Mouse (Mus musculus) liver, embryonic 11.5 days (tissue): ENCODE data around the gene Rgl2. TPM values are rescaled to one million over a fixed set of nuclear protein-coding genes. Genes with fewer than 3 reads are reported as not detected.
A peak's percentile ranks its signal among the peaks of the same experiment; 100 is the strongest.

ENCODE experiments used
- ATAC-seq: fragments of 200-750 bp; cut with Nextera tagmentation; replicated peaks from 2 replicates; pipeline ENCODE4 v1.8.0; 2017; ENCODE audit warnings: moderate number of reproducible peaks, mild to moderate bottlenecking, moderate TSS enrichment, moderate library complexity; ENCODE audit not compliant: low FRiP score
- DNase-seq: peaks from one replicate; pipeline ENCODE4 v3.0.0-alpha.2; 2017; ENCODE audit warnings: low spot score
- H3K27ac ChIP-seq: fragments of 300-500 bp; sonication (generic); 2 replicates; pipeline ENCODE4 v1.5.1; 2014; ENCODE audit warnings: mild to moderate bottlenecking, low read depth, low read length, control low read depth
- H3K27me3 ChIP-seq: fragments of 300-500 bp; sonication (generic); replicated peaks from 2 replicates; pipeline ENCODE4 v1.6.1; 2014; ENCODE audit warnings: low read length, mixed read lengths; ENCODE audit not compliant: control insufficient read depth, insufficient read depth
- H3K36me3 ChIP-seq: fragments of 300-500 bp; sonication (generic); 2 replicates; pipeline ENCODE4 v1.6.1; 2014; ENCODE audit warnings: mild to moderate bottlenecking, low read length, moderate library complexity, mixed read lengths; ENCODE audit not compliant: control insufficient read depth, insufficient read depth
- H3K4me1 ChIP-seq: fragments of 300-500 bp; sonication (generic); replicated peaks from 2 replicates; pipeline ENCODE4 v1.6.1; 2014; ENCODE audit warnings: low read length, mixed read lengths; ENCODE audit not compliant: control insufficient read depth, insufficient read depth
- H3K4me2 ChIP-seq: fragments of 300-500 bp; sonication (generic); 2 replicates; pipeline ENCODE4 v1.6.1; 2014; ENCODE audit warnings: mild to moderate bottlenecking, control low read depth, moderate library complexity
- H3K4me3 ChIP-seq: fragments of 300-500 bp; sonication (generic); 2 replicates; pipeline ENCODE4 v1.5.1; 2014; ENCODE audit warnings: low read depth, low read length, control low read depth
- H3K9ac ChIP-seq: fragments of 300-500 bp; sonication (generic); 2 replicates; pipeline ENCODE4 v1.6.1; 2014; ENCODE audit warnings: low read depth, low read length, control low read depth
- H3K9me3 ChIP-seq: fragments of 300-500 bp; sonication (generic); 2 replicates; pipeline ENCODE4 v1.6.1; 2016; ENCODE audit warnings: low read length, inconsistent platforms, mixed read lengths; ENCODE audit not compliant: control insufficient read depth
- WGBS: fragments of 180-500 bp; shearing (Covaris S2); extraction: QIAGEN DNeasy Blood & Tissue Kit; methylation state at CpG from one replicate; pipeline ENCODE4 v1.1.7; 2014; 5-methylcytosine and 5-hydroxymethylcytosine counted together
- polyA plus RNA-seq: library from polyadenylated mRNA; unstranded; fragments of >200 nt; fragmentation: Nextera tagmentation; extraction: Ambion mirVana; gene quantifications from 2 replicates; pipeline ENCODE4 v1.2.1, GENCODE M21; 2014

Rgl2 gene
- polyA plus RNA-seq, 1 experiment from 2014 or later = 25.6 TPM

- Histone ChIP-seq H3K27me3 (no peaks in the 10 kb centered on the region), H3K4me2 (peak overlapping the region; percentile 100), H3K4me3 (peak overlapping the region; percentile 85), H3K9me3 (no peaks in the 10 kb centered on the region), H3K36me3 (peaks cover 37% of the 10 kb centered on the region), H3K27ac (peak overlapping the region; percentile 90), H3K4me1 (peaks cover 50% of the 10 kb centered on the region), H3K9ac (peak overlapping the region; percentile 97)
- DNase-seq (no peak), ATAC-seq (no peak)
- 28% methylated on average over 5 of the region's 5 CpGs for WGBS
Measured at GRCm38 (mm10) chr17:33953961-33954565, 24.7 kb downstream of the Rgl2 start.

GRCm38 (mm10) chr17:33954646-33955554 is 25.6 kb downstream of the Rgl2 start:
- peak overlapping the region; percentile 100 for H3K4me2 ChIP-seq
- no peaks in the 10 kb centered on the region for H3K9me3 ChIP-seq
- H3K27ac ChIP-seq = peak overlapping the region; percentile 90
- WGBS = under 1% methylated on average over 33 of the region's 33 CpGs
- H3K9ac ChIP-seq = peak overlapping the region; percentile 97
- DNase-seq = no peak
- peaks cover 38% of the 10 kb centered on the region for H3K36me3 ChIP-seq
- peak overlapping the region; percentile 85 for H3K4me3 ChIP-seq
- peaks cover 48% of the 10 kb centered on the region for H3K4me1 ChIP-seq
- 0 out of 2 replicates have a peak, but pooled peaks have one; percentile 0 for ATAC-seq
- H3K27me3 ChIP-seq = no peaks in the 10 kb centered on the region

GRCm38 (mm10) chr17:33955555-33956214 is 26.3 kb downstream of the Rgl2 start, which contains the start of the genes Vps52 and Rps18:
Gene Vps52, plus strand, starts transcription at chr17:33955812.
Gene Rps18, minus strand, starts transcription at chr17:33956001.
- ATAC-seq (peak; percentile 78), DNase-seq (peak; percentile 93)
- peak within 1 kb of the TSS; percentile 100 for H3K4me2 ChIP-seq
- peak within 1 kb of the TSS; percentile 97 for H3K9ac ChIP-seq
- WGBS = 1% methylated on average over 50 of the region's 50 CpGs
- H3K36me3 ChIP-seq = peaks cover 46% of the 10 kb centered on the region
- no peaks in the 10 kb centered on the region for H3K27me3 ChIP-seq
- H3K4me3 ChIP-seq = peak within 1 kb of the TSS; percentile 85
- H3K4me1 ChIP-seq = peaks cover 40% of the 10 kb centered on the region
- H3K27ac ChIP-seq = peak within 1 kb of the TSS; percentile 90
- no peaks in the 10 kb centered on the region for H3K9me3 ChIP-seq

DNA sequence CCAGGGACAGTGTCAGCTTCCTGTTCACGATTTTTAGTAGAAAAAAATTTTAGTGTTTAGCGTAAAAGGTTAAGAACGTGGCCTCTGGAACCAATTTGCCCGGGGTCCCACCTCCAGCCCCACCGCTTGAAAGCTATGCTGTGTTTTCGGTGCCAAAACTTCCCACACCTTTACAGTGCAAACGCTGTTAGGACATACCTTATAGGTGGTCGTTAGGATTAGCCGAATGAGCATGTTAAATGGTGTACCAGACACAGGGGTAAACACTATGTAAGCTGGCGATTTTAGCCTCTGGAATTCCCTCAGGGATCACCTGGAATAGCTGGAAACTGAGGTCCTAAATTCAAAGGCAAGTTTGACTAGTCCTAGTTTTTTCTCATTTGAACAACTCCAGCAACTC is 27.0 kb downstream of the Rgl2 start:
- 5% methylated on average over 10 of the region's 10 CpGs for WGBS
- ATAC-seq (no peak), DNase-seq (no peak)
- H3K4me1 ChIP-seq = peaks cover 34% of the 10 kb centered on the region
- H3K4me3 ChIP-seq = peak overlapping the region; percentile 85
- peak overlapping the region; percentile 100 for H3K4me2 ChIP-seq
- peak overlapping the region; percentile 97 for H3K9ac ChIP-seq
- H3K27ac ChIP-seq = peak overlapping the region; percentile 90
- H3K36me3 ChIP-seq = peaks cover 49% of the 10 kb centered on the region
- no peaks in the 10 kb centered on the region for H3K9me3 ChIP-seq
- no peaks in the 10 kb centered on the region for H3K27me3 ChIP-seq

- no peaks in the 10 kb centered on the region for H3K27me3 ChIP-seq
- peaks cover 48% of the 10 kb centered on the region for H3K36me3 ChIP-seq
- H3K27ac ChIP-seq = no peak overlapping the region
- 83% methylated on average over 6 of the region's 6 CpGs for WGBS
- H3K4me2 ChIP-seq = no peak overlapping the region
- no peak for DNase-seq
- H3K9me3 ChIP-seq = no peaks in the 10 kb centered on the region
- no peak overlapping the region for H3K9ac ChIP-seq
- no peak for ATAC-seq
- H3K4me1 ChIP-seq = peaks cover 23% of the 10 kb centered on the region
- no peak overlapping the region for H3K4me3 ChIP-seq
Measured at GRCm38 (mm10) chr17:33957493-33957892, 28.1 kb downstream of the Rgl2 start.

DNA sequence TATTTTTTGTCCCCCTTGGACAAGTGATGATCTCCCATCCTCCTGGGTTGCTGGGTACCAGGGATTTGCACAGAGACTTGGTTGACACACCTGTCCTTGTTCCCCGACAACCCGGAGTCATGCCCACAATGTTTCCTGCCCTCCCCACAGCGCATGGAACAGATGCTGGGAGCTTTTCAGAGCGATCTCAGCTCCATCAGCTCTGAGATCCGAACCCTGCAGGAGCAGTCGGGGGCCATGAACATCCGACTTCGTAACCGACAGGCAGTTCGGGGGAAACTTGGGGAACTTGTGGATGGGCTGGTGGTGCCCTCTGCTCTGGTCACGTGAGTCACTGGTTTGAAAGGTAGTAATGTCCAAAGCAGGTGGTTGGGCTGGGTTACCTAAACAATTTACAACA is 29.1 kb downstream of the Rgl2 start:
- H3K9ac ChIP-seq = no peak overlapping the region
- ATAC-seq = no peak
- 89% methylated on average over 11 of the region's 11 CpGs for WGBS
- H3K4me1 ChIP-seq = peaks cover 14% of the 10 kb centered on the region
- H3K4me2 ChIP-seq = no peak overlapping the region
- no peaks in the 10 kb centered on the region for H3K27me3 ChIP-seq
- no peak overlapping the region for H3K27ac ChIP-seq
- H3K4me3 ChIP-seq = no peak overlapping the region
- no peaks in the 10 kb centered on the region for H3K9me3 ChIP-seq
- no peak for DNase-seq
- H3K36me3 ChIP-seq = peaks cover 42% of the 10 kb centered on the region

DNA sequence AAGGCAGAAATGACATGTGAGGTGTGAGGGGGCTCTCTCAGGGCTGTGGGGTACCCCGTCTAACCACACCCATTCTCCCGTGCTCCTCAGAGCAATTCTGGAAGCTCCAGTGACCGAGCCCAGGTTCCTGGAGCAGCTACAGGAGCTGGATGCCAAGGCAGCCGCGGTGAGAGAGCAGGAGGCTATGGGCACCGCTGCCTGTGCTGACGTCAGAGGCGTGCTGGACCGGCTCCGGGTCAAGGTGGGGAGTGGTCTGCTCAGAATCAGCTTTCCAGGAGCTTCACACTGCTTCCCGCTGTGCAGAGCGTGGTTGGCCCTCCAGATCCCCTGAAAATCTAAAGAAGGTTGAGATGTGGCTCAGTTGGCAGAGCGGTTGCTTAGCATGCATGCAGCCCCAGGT is 29.8 kb downstream of the Rgl2 start:
- no peak overlapping the region for H3K4me3 ChIP-seq
- H3K9me3 ChIP-seq = no peaks in the 10 kb centered on the region
- H3K27me3 ChIP-seq = no peaks in the 10 kb centered on the region
- H3K4me2 ChIP-seq = no peak overlapping the region
- H3K9ac ChIP-seq = no peak overlapping the region
- no peak overlapping the region for H3K27ac ChIP-seq
- peaks cover 7% of the 10 kb centered on the region for H3K4me1 ChIP-seq
- H3K36me3 ChIP-seq = peaks cover 43% of the 10 kb centered on the region
- DNase-seq (no peak), ATAC-seq (no peak)
- WGBS = 90% methylated on average over 13 of the region's 13 CpGs

- H3K9me3 ChIP-seq = no peaks in the 10 kb centered on the region
- H3K4me3 ChIP-seq = no peak overlapping the region
- WGBS = 91% methylated on average over 15 of the region's 15 CpGs
- peaks cover 37% of the 10 kb centered on the region for H3K36me3 ChIP-seq
- H3K27ac ChIP-seq = no peak overlapping the region
- no peak for ATAC-seq
- 0 out of 2 replicates have a peak, but pooled peaks cover 2% of the 10 kb centered on the region for H3K4me1 ChIP-seq
- no peaks in the 10 kb centered on the region for H3K27me3 ChIP-seq
- DNase-seq = no peak
- no peak overlapping the region for H3K9ac ChIP-seq
- no peak overlapping the region for H3K4me2 ChIP-seq
Measured at GRCm38 (mm10) chr17:33959948-33960347, 30.6 kb downstream of the Rgl2 start.
